Comparison of ENCODE assay signal across 7 mouse cellular contexts in genomic region chr10:45066131-45066930, GRCm38 (mm10). TPM values are rescaled to one million over a fixed set of nuclear protein-coding genes. Genes with fewer than 3 reads are reported as not detected.
A peak's percentile ranks its signal among the peaks of the same experiment; 100 is the strongest.
DNase-seq lines count a peak whose midpoint lies in the region; ATAC-seq lines count a peak whose summit lies in the region.

No protein-coding gene starts in this region.

- peaks cover 4% of the 10 kb centered on the region for H3K36me3 ChIP-seq in megakaryocyte, embryonic 14.5 days (replicated peaks; ENCODE audit: low read length)
- H3K36me3 ChIP-seq in embryonic facial prominence, embryonic 14.5 days (ENCODE audit: control insufficient read depth, insufficient read depth, low read length) = no peaks in the 10 kb centered on the region
- H3K36me3 ChIP-seq in limb, embryonic 13.5 days = no peaks in the 10 kb centered on the region

- no peaks in the 10 kb centered on the region for H3K27me3 ChIP-seq in megakaryocyte, embryonic 14.5 days (replicated peaks)
- H3K27me3 ChIP-seq in embryonic facial prominence, embryonic 14.5 days (replicated peaks; ENCODE audit: control insufficient read depth, insufficient read depth, low read length) = no peaks in the 10 kb centered on the region
- H3K27me3 ChIP-seq in limb, embryonic 13.5 days = no peaks in the 10 kb centered on the region

- H3K9me3 ChIP-seq in megakaryocyte, embryonic 14.5 days = no peaks in the 10 kb centered on the region
- H3K9me3 ChIP-seq in embryonic facial prominence, embryonic 14.5 days (ENCODE audit: control insufficient read depth, low read length) = no peaks in the 10 kb centered on the region
- no peaks in the 10 kb centered on the region for H3K9me3 ChIP-seq in limb, embryonic 13.5 days

- peak overlapping the region; percentile 93 for H3K9ac ChIP-seq in embryonic facial prominence, embryonic 14.5 days (ENCODE audit: low read depth, low read length)
- peak overlapping the region; percentile 88 for H3K9ac ChIP-seq in limb, embryonic 13.5 days

- H3K4me2 ChIP-seq in embryonic facial prominence, embryonic 14.5 days (ENCODE audit: low read depth, low read length) = peak overlapping the region; percentile 70
- peak overlapping the region; percentile 68 for H3K4me2 ChIP-seq in limb, embryonic 13.5 days (replicated peaks)

- 12% methylated on average over 12 of the region's 12 CpGs for WGBS in embryonic facial prominence, embryonic 14.5 days
- 14% methylated on average over 12 of the region's 12 CpGs for WGBS in limb, embryonic 13.5 days

- ATAC-seq in megakaryocyte, adult 5-6 weeks (ENCODE audit: poor library complexity, severe bottlenecking) = no peak; the same call in 1 of the 2 replicates
- peak; percentile 0; the same call in 1 of the 2 replicates for ATAC-seq in embryonic facial prominence, embryonic 14.5 days (ENCODE audit: low read depth)
- ATAC-seq in limb, embryonic 13.5 days (ENCODE audit: low FRiP score, low read depth) = peak; percentile 24; the same call in 1 of the 2 replicates
- ATAC-seq in neutrophil, adult 5-6 weeks (ENCODE audit: extremely low read depth, insufficient number of reproducible peaks, low FRiP score, poor library complexity, severe bottlenecking) = peak; percentile 24; the same call in 1 of the 2 replicates

- peak; percentile 52 for DNase-seq in adrenal gland, postnatal 14 days
- no peak for DNase-seq in embryonic facial prominence, embryonic 14.5 days (ENCODE audit: low spot score)
- DNase-seq in right cerebral cortex, postnatal 14 days = no peak

- H3K4me3 ChIP-seq in megakaryocyte, embryonic 14.5 days (replicated peaks) = peak overlapping the region; percentile 98
- peak overlapping the region; percentile 99 for H3K4me3 ChIP-seq in embryonic facial prominence, embryonic 14.5 days (ENCODE audit: low read depth, low read length)
- peak overlapping the region; percentile 98 for H3K4me3 ChIP-seq in limb, embryonic 13.5 days

- peaks cover 46% of the 10 kb centered on the region for H3K4me1 ChIP-seq in megakaryocyte, embryonic 14.5 days
- H3K4me1 ChIP-seq in embryonic facial prominence, embryonic 14.5 days (ENCODE audit: control insufficient read depth, insufficient read depth, low read length) = peaks cover 12% of the 10 kb centered on the region; the same call in 1 of the 2 replicates
- H3K4me1 ChIP-seq in limb, embryonic 13.5 days = peaks cover 29% of the 10 kb centered on the region

- H3K27ac ChIP-seq in embryonic facial prominence, embryonic 14.5 days (replicated peaks; ENCODE audit: low read depth, low read length) = peak overlapping the region; percentile 79
- peak overlapping the region; percentile 63; the same call in 1 of the 2 replicates for H3K27ac ChIP-seq in limb, embryonic 13.5 days

RNA-seq across cellular contexts. Expression of gene Prep, which starts 0.7 kb away (rescaled TPM):
- 10.3 and 16.1 TPM in 2 replicates for polyA plus RNA-seq in megakaryocyte, embryonic 14.5 days (2012; ENCODE audit: insufficient read depth, low replicate concordance)
- 5.5 and 6.9 TPM in 2 replicates for total RNA-seq in megakaryocyte, adult 5-6 weeks (2015)
- total RNA-seq in megakaryocyte, adult 5-6 weeks (2017) = 8.7 and 9.8 TPM in 2 replicates
- total RNA-seq in adrenal gland, postnatal 14 days (2021) = 18.3 and 19.7 TPM in 2 replicates
- 19.0 and 21.7 TPM in 2 replicates for polyA plus RNA-seq in embryonic facial prominence, embryonic 14.5 days (2014; fragmentation: Nextera tagmentation; extraction: Ambion mirVana)
- polyA plus RNA-seq in limb, embryonic 13.5 days (2015; fragmentation: Nextera tagmentation; extraction: Ambion mirVana) = 25.5 and 25.6 TPM in 2 replicates
- 9.5 and 11.2 TPM in 2 replicates for total RNA-seq in neutrophil, adult 5-6 weeks (2017)
